ENCODE assay signal across 10 mouse cellular contexts in genomic region chr2:5478256-5478655, GRCm38 (mm10).
DNase-seq lines count a peak whose midpoint lies in the region; ATAC-seq and TF ChIP-seq lines count a peak whose summit lies in the region.
"Had no signal": no experiment of that assay in that cellular context is flagged by ENCODE, and none has a peak within 500 bp of the region (broad histone marks: within the 10 kb centered on the region; RNA-seq: fewer than 3 reads in every experiment).

No protein-coding gene starts in this region.

- H3K36me3 ChIP-seq in thymus, adult 2 months (ENCODE audit: control insufficient read depth, insufficient read depth, low read length): no peaks in the 10 kb centered on the region
- H3K36me3 ChIP-seq: kidney, embryonic 15.5 days had no signal

- no peak for TF ChIP-seq CTCF in thymus, adult 2 months (IDR thresholded peaks at IDR 0.05; ENCODE audit: borderline replicate concordance, control insufficient read depth, extremely low read depth, insufficient read depth, low read length, poor library complexity)
- peak; percentile 18; the same call in 1 of the 2 replicates for TF ChIP-seq CTCF in brain, embryonic 14.5 days (IDR thresholded peaks at IDR 0.05; ENCODE audit: borderline replicate concordance, extremely low read depth, insufficient read depth, insufficient read length)

- H3K27me3 ChIP-seq in thymus, adult 2 months (ENCODE audit: control insufficient read depth, insufficient read depth, low read length): no peaks in the 10 kb centered on the region
- H3K27me3 ChIP-seq: kidney, embryonic 15.5 days had no signal

- TF ChIP-seq POLR2A in thymus, adult 2 months (IDR thresholded peaks at IDR 0.05; ENCODE audit: control insufficient read depth, extremely low read depth, insufficient read depth, low read length, poor library complexity): no peak
- TF ChIP-seq POLR2A in brain, embryonic 14.5 days (IDR thresholded peaks at IDR 0.05; ENCODE audit: borderline replicate concordance, extremely low read depth, insufficient read depth, insufficient read length, poor library complexity, severe bottlenecking): no peak

- H3K27ac ChIP-seq in thymus, adult 2 months (ENCODE audit: control insufficient read depth, insufficient read depth, low read length): no peak overlapping the region
- H3K27ac ChIP-seq: kidney, embryonic 15.5 days had no signal

- no peaks in the 10 kb centered on the region; the same call in 1 of the 2 replicates for H3K4me1 ChIP-seq in thymus, adult 2 months (replicated peaks; ENCODE audit: control insufficient read depth, insufficient read depth, low read length)
- H3K4me1 ChIP-seq: kidney, embryonic 15.5 days had no signal

- H3K4me3 ChIP-seq in thymus, adult 2 months (ENCODE audit: control insufficient read depth, insufficient read depth, low read length): no peak overlapping the region
- H3K4me3 ChIP-seq: kidney, embryonic 15.5 days had no signal

- WGBS in thymus, adult 2 months: 96% methylated on average over 4 of the region's 4 CpGs

- ATAC-seq in monocyte, adult 5-6 weeks (replicated peaks; ENCODE audit: insufficient number of reproducible peaks, low FRiP score, low TSS enrichment, poor library complexity, severe bottlenecking): no peak

- peak; percentile 14 for DNase-seq in kidney, postnatal 10 days
- no peak for DNase-seq in kidney, adult 8-10 months
- DNase-seq in thymus, adult 2 months: peak; percentile 22
- no peak for DNase-seq in thymus, adult 18-20 months
- DNase-seq in brain, embryonic 14.5 days (ENCODE audit: low read depth): no peak
- DNase-seq in spleen, postnatal 4 days (ENCODE audit: low spot score in 2 of 2): no peak
- DNase-seq: gastrocnemius, postnatal 25 days; lung, postnatal 14 days had no signal

Comparison
In these comparisons a context has a peak if more than half of its experiments do, and no peak if none do; other contexts are left out.
1. DNase-seq: peak in kidney, postnatal 10 days (single experiment) and thymus, adult 2 months (single experiment); none in kidney, adult 8-10 months (0 of 2), thymus, adult 18-20 months (0 of 2), brain, embryonic 14.5 days (single experiment) and spleen, postnatal 4 days (0 of 2).